ENCODE assay signal across 26 mouse cellular contexts in genomic region chr1:66831824-66832600, GRCm38 (mm10). TPM values are rescaled to one million over a fixed set of nuclear protein-coding genes. Genes with fewer than 3 reads are reported as not detected.
DNase-seq lines count a peak whose midpoint lies in the region; ATAC-seq and TF ChIP-seq lines count a peak whose summit lies in the region.
"Had no signal": no experiment of that assay in that cellular context is flagged by ENCODE, and none has a peak within 500 bp of the region (broad histone marks: within the 10 kb centered on the region; RNA-seq: fewer than 3 reads in every experiment).

No protein-coding gene starts in this region.

- H3K4me1 ChIP-seq in midbrain, embryonic 11.5 days (ENCODE audit: control insufficient read depth, insufficient read depth, low read length), result peaks cover 2% of the 10 kb centered on the region; the same call in 1 of the 2 replicates
- 0 out of 2 replicates have a peak, but pooled peaks cover 5% of the 10 kb centered on the region for H3K4me1 ChIP-seq in midbrain, embryonic 14.5 days (ENCODE audit: control insufficient read depth, insufficient read depth, low read length)
- peaks cover 26% of the 10 kb centered on the region for H3K4me1 ChIP-seq in kidney, adult 2 months (ENCODE audit: control insufficient read depth, insufficient read depth, low read length)
- H3K4me1 ChIP-seq in kidney, postnatal 0 days (replicated peaks; ENCODE audit: insufficient read depth, low read length), result no peaks in the 10 kb centered on the region
- H3K4me1 ChIP-seq in forebrain, embryonic 11.5 days (replicated peaks; ENCODE audit: control insufficient read depth, insufficient read depth, low read length), result no peaks in the 10 kb centered on the region
- no peaks in the 10 kb centered on the region for H3K4me1 ChIP-seq in hindbrain, embryonic 16.5 days (ENCODE audit: control insufficient read depth, insufficient read depth, low read depth, low read length)
- H3K4me1 ChIP-seq: hindbrain, embryonic 15.5 days had no signal

- no peak for TF ChIP-seq CTCF in kidney, adult 2 months (conservative IDR thresholded peaks at IDR 0.05; ENCODE audit: insufficient read depth, insufficient read length, low read depth, low read length)
- TF ChIP-seq CTCF in kidney, postnatal 0 days (IDR thresholded peaks at IDR 0.05; ENCODE audit: low read depth), result no peak

- no peak overlapping the region for H3K9ac ChIP-seq in midbrain, embryonic 11.5 days (ENCODE audit: low read length)
- no peak overlapping the region for H3K9ac ChIP-seq in midbrain, embryonic 14.5 days (replicated peaks; ENCODE audit: low read length)
- no peak overlapping the region for H3K9ac ChIP-seq in kidney, postnatal 0 days (ENCODE audit: low read depth, low read length)
- H3K9ac ChIP-seq in forebrain, embryonic 11.5 days (ENCODE audit: low read length), result no peak overlapping the region
- no peak overlapping the region for H3K9ac ChIP-seq in hindbrain, embryonic 16.5 days (ENCODE audit: low read depth, low read length)
- H3K9ac ChIP-seq: embryonic facial prominence, embryonic 13.5 days; hindbrain, embryonic 15.5 days; intestine, embryonic 15.5 days; midbrain, embryonic 13.5 days had no signal

- H3K9me3 ChIP-seq in midbrain, embryonic 11.5 days (ENCODE audit: control insufficient read depth, low read length), result no peaks in the 10 kb centered on the region
- H3K9me3 ChIP-seq in midbrain, embryonic 14.5 days (ENCODE audit: control insufficient read depth, low read length), result no peaks in the 10 kb centered on the region
- no peaks in the 10 kb centered on the region for H3K9me3 ChIP-seq in kidney, postnatal 0 days (replicated peaks; ENCODE audit: low read length)
- H3K9me3 ChIP-seq in forebrain, embryonic 11.5 days (ENCODE audit: control insufficient read depth, low read length), result no peaks in the 10 kb centered on the region
- H3K9me3 ChIP-seq in hindbrain, embryonic 16.5 days (ENCODE audit: control insufficient read depth, low read length), result no peaks in the 10 kb centered on the region
- H3K9me3 ChIP-seq: embryonic facial prominence, embryonic 13.5 days; G1E; hindbrain, embryonic 15.5 days; intestine, embryonic 15.5 days; midbrain, embryonic 13.5 days had no signal

- peak; percentile 47 for DNase-seq in midbrain, embryonic 11.5 days (ENCODE audit: low spot score, missing footprints)
- DNase-seq in midbrain, embryonic 14.5 days, result no peak
- peak; percentile 78 for DNase-seq in kidney, adult 2 months
- DNase-seq in kidney, postnatal 0 days (ENCODE audit: low spot score), result peak; percentile 24
- DNase-seq in yolk sac, embryonic 10.5 days (ENCODE audit: low spot score), result peak; percentile 50
- DNase-seq in forebrain, embryonic 11.5 days (ENCODE audit: low spot score), result no peak
- DNase-seq: adrenal gland, adult 8-10 months; B cell, adult 2 months; cerebellum, adult 18-20 months; cerebellum, postnatal 25 days; embryo, embryonic 11 days; gastrocnemius, adult 2 months; heart, postnatal 36 days; layer of hippocampus, postnatal 36 days; right cerebral cortex, postnatal 25 days; thymus, adult 18-20 months; thymus, postnatal 4 days had no signal

- no peak overlapping the region for H3K4me3 ChIP-seq in midbrain, embryonic 11.5 days (ENCODE audit: low read depth, low read length)
- no peak overlapping the region for H3K4me3 ChIP-seq in midbrain, embryonic 14.5 days (replicated peaks; ENCODE audit: low read depth, low read length)
- H3K4me3 ChIP-seq in kidney, adult 2 months (ENCODE audit: insufficient read depth, low read depth, low read length), result 0 out of 2 replicates have a peak overlapping the region, but pooled peaks have one; percentile 19
- H3K4me3 ChIP-seq in kidney, postnatal 0 days (replicated peaks; ENCODE audit: low read depth, low read length), result no peak overlapping the region
- no peak overlapping the region for H3K4me3 ChIP-seq in forebrain, embryonic 11.5 days (ENCODE audit: low read depth, low read length)
- no peak overlapping the region for H3K4me3 ChIP-seq in hindbrain, embryonic 16.5 days (ENCODE audit: low read length)
- H3K4me3 ChIP-seq: embryonic facial prominence, embryonic 13.5 days; gastrocnemius, adult 2 months; hindbrain, embryonic 15.5 days; intestine, embryonic 15.5 days; midbrain, embryonic 13.5 days had no signal

- H3K27me3 ChIP-seq in midbrain, embryonic 11.5 days (ENCODE audit: control insufficient read depth, insufficient read depth, low read length), result no peaks in the 10 kb centered on the region
- H3K27me3 ChIP-seq in midbrain, embryonic 14.5 days (ENCODE audit: control insufficient read depth, insufficient read depth, low read length), result no peaks in the 10 kb centered on the region
- no peaks in the 10 kb centered on the region for H3K27me3 ChIP-seq in kidney, adult 2 months (replicated peaks; ENCODE audit: control insufficient read depth, insufficient read depth, low read length)
- no peaks in the 10 kb centered on the region for H3K27me3 ChIP-seq in kidney, postnatal 0 days (ENCODE audit: insufficient read depth, low read length)
- H3K27me3 ChIP-seq in forebrain, embryonic 11.5 days (ENCODE audit: control insufficient read depth, insufficient read depth, low read length), result no peaks in the 10 kb centered on the region
- no peaks in the 10 kb centered on the region for H3K27me3 ChIP-seq in hindbrain, embryonic 16.5 days (replicated peaks; ENCODE audit: control insufficient read depth, insufficient read depth, low read length)
- H3K27me3 ChIP-seq: CH12.LX; embryonic facial prominence, embryonic 13.5 days; hindbrain, embryonic 15.5 days; intestine, embryonic 15.5 days; midbrain, embryonic 13.5 days had no signal

- ATAC-seq in midbrain, embryonic 11.5 days (ENCODE audit: low FRiP score), result no peak
- ATAC-seq in midbrain, embryonic 14.5 days (ENCODE audit: low FRiP score, low TSS enrichment), result no peak
- peak; percentile 72 for ATAC-seq in kidney, postnatal 0 days (replicated peaks; ENCODE audit: low FRiP score, low read depth)
- ATAC-seq in forebrain, embryonic 11.5 days (replicated peaks; ENCODE audit: low FRiP score), result no peak
- ATAC-seq in hindbrain, embryonic 16.5 days, result no peak
- ATAC-seq: activated CD4-positive, CD25-positive, alpha-beta regulatory T cell, adult 4 months; forebrain, embryonic 14.5 days; intestine, embryonic 15.5 days; midbrain, embryonic 13.5 days had no signal

- no peak overlapping the region for H3K27ac ChIP-seq in midbrain, embryonic 11.5 days (ENCODE audit: low read depth, low read length)
- H3K27ac ChIP-seq in midbrain, embryonic 14.5 days (replicated peaks; ENCODE audit: low read depth, low read length), result no peak overlapping the region
- H3K27ac ChIP-seq in kidney, adult 2 months (ENCODE audit: insufficient read depth, low read depth, low read length), result peak overlapping the region; percentile 100
- peak overlapping the region; percentile 80 for H3K27ac ChIP-seq in kidney, postnatal 0 days
- H3K27ac ChIP-seq in forebrain, embryonic 11.5 days (ENCODE audit: low read depth, low read length), result no peak overlapping the region
- no peak overlapping the region for H3K27ac ChIP-seq in hindbrain, embryonic 16.5 days (ENCODE audit: low read depth, low read length)
- H3K27ac ChIP-seq: embryonic facial prominence, embryonic 13.5 days; gastrocnemius, adult 2 months; hindbrain, embryonic 15.5 days; intestine, embryonic 15.5 days; midbrain, embryonic 13.5 days had no signal

- WGBS in midbrain, embryonic 11.5 days, result 76% methylated on average over 9 of the region's 9 CpGs
- WGBS in midbrain, embryonic 14.5 days, result 84% methylated on average over 9 of the region's 9 CpGs
- WGBS in kidney, adult 2 months, result 39% methylated on average over 9 of the region's 9 CpGs
- WGBS in kidney, postnatal 0 days, result 37% methylated on average over 9 of the region's 9 CpGs
- 70% methylated on average over 9 of the region's 9 CpGs for WGBS in forebrain, embryonic 11.5 days
- 75% methylated on average over 9 of the region's 9 CpGs for WGBS in hindbrain, embryonic 16.5 days

- H3K4me2 ChIP-seq in midbrain, embryonic 11.5 days, result no peak overlapping the region
- no peak overlapping the region for H3K4me2 ChIP-seq in midbrain, embryonic 14.5 days (ENCODE audit: low read length)
- H3K4me2 ChIP-seq in kidney, postnatal 0 days (ENCODE audit: low read length), result peak overlapping the region; percentile 16; the same call in 1 of the 2 replicates
- H3K4me2 ChIP-seq in forebrain, embryonic 11.5 days (ENCODE audit: low read depth, low read length, severe bottlenecking), result no peak overlapping the region
- H3K4me2 ChIP-seq in hindbrain, embryonic 16.5 days (ENCODE audit: low read length), result no peak overlapping the region
- H3K4me2 ChIP-seq: embryonic facial prominence, embryonic 13.5 days; hindbrain, embryonic 15.5 days; intestine, embryonic 15.5 days; midbrain, embryonic 13.5 days had no signal

- TF ChIP-seq POLR2A in kidney, adult 2 months (IDR thresholded peaks at IDR 0.05; ENCODE audit: low read depth, low read length), result no peak

- no peaks in the 10 kb centered on the region for H3K36me3 ChIP-seq in midbrain, embryonic 11.5 days (ENCODE audit: control insufficient read depth, insufficient read depth, low read length)
- H3K36me3 ChIP-seq in midbrain, embryonic 14.5 days (ENCODE audit: control insufficient read depth, insufficient read depth, low read length), result no peaks in the 10 kb centered on the region
- H3K36me3 ChIP-seq in kidney, adult 2 months (ENCODE audit: control insufficient read depth, insufficient read depth, low read length), result peaks cover 4% of the 10 kb centered on the region; the same call in 1 of the 2 replicates
- H3K36me3 ChIP-seq in kidney, postnatal 0 days (ENCODE audit: insufficient read depth, low read length), result no peaks in the 10 kb centered on the region
- H3K36me3 ChIP-seq in forebrain, embryonic 11.5 days (ENCODE audit: control insufficient read depth, insufficient read depth, low read length), result no peaks in the 10 kb centered on the region
- no peaks in the 10 kb centered on the region for H3K36me3 ChIP-seq in hindbrain, embryonic 16.5 days (ENCODE audit: control insufficient read depth, insufficient read depth, low read length)
- H3K36me3 ChIP-seq: hindbrain, embryonic 15.5 days; intestine, embryonic 15.5 days; midbrain, embryonic 13.5 days had no signal

RNA-seq across cellular contexts. Expression of gene Kansl1l, which starts 14.7 kb away (rescaled TPM):
- polyA plus RNA-seq in midbrain, embryonic 11.5 days (2014; fragmentation: Nextera tagmentation; extraction: Ambion mirVana), result 7.8 and 10.7 TPM in 2 replicates
- 13.9 and 15.9 TPM in 2 replicates for polyA plus RNA-seq in midbrain, embryonic 14.5 days (2014; fragmentation: Nextera tagmentation; extraction: Ambion mirVana)
- polyA plus RNA-seq in kidney, adult 2 months (2012; rRNA removed), result 8.7 and 9.7 TPM in 2 replicates
- polyA plus RNA-seq in kidney, postnatal 0 days (2015; fragmentation: Nextera tagmentation; extraction: Ambion mirVana), result 17.3 and 17.9 TPM in 2 replicates
- polyA plus RNA-seq in forebrain, embryonic 11.5 days (2014; fragmentation: Nextera tagmentation; extraction: Ambion mirVana), result 9.6 and 9.9 TPM in 2 replicates
- 9.9 and 10.5 TPM in 2 replicates for polyA plus RNA-seq in hindbrain, embryonic 16.5 days (2015; fragmentation: Nextera tagmentation; extraction: Ambion mirVana)

RNA-seq across cellular contexts. Expression of gene Acadl, which starts 31.1 kb away (rescaled TPM):
- polyA plus RNA-seq in midbrain, embryonic 11.5 days (2014; fragmentation: Nextera tagmentation; extraction: Ambion mirVana), result 54.1 and 61.4 TPM in 2 replicates
- polyA plus RNA-seq in midbrain, embryonic 14.5 days (2014; fragmentation: Nextera tagmentation; extraction: Ambion mirVana), result 27.9 and 41.1 TPM in 2 replicates
- 92.0 and 123 TPM in 2 replicates for polyA plus RNA-seq in kidney, adult 2 months (2012; rRNA removed)
- 254 and 281 TPM in 2 replicates for polyA plus RNA-seq in kidney, postnatal 0 days (2015; fragmentation: Nextera tagmentation; extraction: Ambion mirVana)
- polyA plus RNA-seq in forebrain, embryonic 11.5 days (2014; fragmentation: Nextera tagmentation; extraction: Ambion mirVana), result 48.9 and 52.2 TPM in 2 replicates
- polyA plus RNA-seq in hindbrain, embryonic 16.5 days (2015; fragmentation: Nextera tagmentation; extraction: Ambion mirVana), result 65.8 and 74.9 TPM in 2 replicates

Comparison
In these comparisons a context has a peak if more than half of its experiments do, and no peak if none do; other contexts are left out.
1. DNase-seq: peak in midbrain, embryonic 11.5 days (single experiment), kidney, adult 2 months (single experiment), kidney, postnatal 0 days (single experiment) and yolk sac, embryonic 10.5 days (single experiment); none in midbrain, embryonic 14.5 days (single experiment) and forebrain, embryonic 11.5 days (single experiment).
2. H3K27ac ChIP-seq: peak in kidney, adult 2 months (single experiment) and kidney, postnatal 0 days (single experiment); none in midbrain, embryonic 11.5 days (single experiment), midbrain, embryonic 14.5 days (single experiment), forebrain, embryonic 11.5 days (single experiment) and hindbrain, embryonic 16.5 days (single experiment).